Mouse (Mus musculus) heart, postnatal 0 days (tissue): ENCODE measurements around the gene Nrip1.

Source experiments
- CTCF ChIP-seq: IDR thresholded peaks from 2 replicates; pipeline ENCODE4 v1.5.1; 2016; ENCODE audit warnings: antibody characterized with exemption, control low read depth, low read depth
- EP300 ChIP-seq: IDR thresholded peaks from 2 replicates; pipeline ENCODE4 v1.6.1; 2016; ENCODE audit warnings: antibody characterized with exemption, low read depth

GRCm38 (mm10) chr16:76335913-76336312 lies 37.7 kb downstream of the Nrip1 start:
- TF ChIP-seq CTCF (no peak), EP300 (no peak)
